Comparison of ENCODE assay signal across 8 mouse cellular contexts in the genomic region with DNA sequence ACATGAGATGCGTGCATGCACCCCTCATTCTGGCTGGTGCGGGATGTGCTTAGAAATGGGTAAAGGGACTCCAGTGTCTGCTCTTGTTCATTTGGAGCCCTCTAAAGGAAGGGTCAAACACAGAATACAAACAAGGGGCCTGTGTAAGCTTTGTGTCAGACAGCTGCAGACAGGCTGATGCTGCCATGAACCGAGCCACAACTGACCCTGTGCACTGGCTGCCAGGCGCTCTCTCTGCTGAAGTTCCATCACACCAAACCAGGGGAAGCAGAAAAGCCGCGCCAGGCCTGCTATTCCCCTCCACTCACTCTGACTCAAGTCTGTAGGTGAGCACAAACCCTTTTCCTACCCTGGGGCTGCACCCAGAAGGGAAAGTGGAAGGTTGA. TPM values are rescaled to one million over a fixed set of nuclear protein-coding genes. Genes with fewer than 3 reads are reported as not detected.
DNase-seq lines count a peak whose midpoint lies in the region; ATAC-seq and TF ChIP-seq lines count a peak whose summit lies in the region.
"Had no signal": no experiment of that assay in that cellular context is flagged by ENCODE, and none has a peak within 500 bp of the region (broad histone marks: within the 10 kb centered on the region; RNA-seq: fewer than 3 reads in every experiment).

No protein-coding gene starts in this region.

- peak; percentile 8; the same call in 1 of the 2 replicates for ATAC-seq in lung, embryonic 16.5 days (ENCODE audit: low read depth)
- peak; percentile 21; the same call in 1 of the 2 replicates for ATAC-seq in forebrain, embryonic 12.5 days (ENCODE audit: low FRiP score)
- no peak for ATAC-seq in limb, embryonic 11.5 days (ENCODE audit: insufficient number of reproducible peaks, low FRiP score, low TSS enrichment, low read depth)

- no peak for TF ChIP-seq CTCF in olfactory bulb, adult 2 months (IDR thresholded peaks at IDR 0.05; ENCODE audit: insufficient read depth, low read depth, low read length)

- 58% methylated on average over 6 of the region's 6 CpGs for WGBS in lung, embryonic 16.5 days
- 36% methylated on average over 6 of the region's 6 CpGs for WGBS in forebrain, embryonic 12.5 days
- 56% methylated on average over 6 of the region's 6 CpGs for WGBS in limb, embryonic 11.5 days
- WGBS in olfactory bulb, adult 2 months = 73% methylated on average over 6 of the region's 6 CpGs

- no peaks in the 10 kb centered on the region for H3K9me3 ChIP-seq in lung, embryonic 16.5 days (ENCODE audit: control insufficient read depth, low read length)
- no peaks in the 10 kb centered on the region for H3K9me3 ChIP-seq in forebrain, embryonic 12.5 days
- no peaks in the 10 kb centered on the region for H3K9me3 ChIP-seq in limb, embryonic 11.5 days (ENCODE audit: control insufficient read depth, low read length)

- no peak for DNase-seq in lung, postnatal 10 days
- peak; percentile 32 for DNase-seq in limb, embryonic 11.5 days (ENCODE audit: low spot score)
- no peak for DNase-seq in adrenal gland, postnatal 14 days
- DNase-seq in right cerebral cortex, postnatal 4 days = no peak
- DNase-seq: heart, postnatal 4 days had no signal

- no peaks in the 10 kb centered on the region for H3K36me3 ChIP-seq in lung, embryonic 16.5 days (ENCODE audit: control insufficient read depth, insufficient read depth, low read length)
- H3K36me3 ChIP-seq in forebrain, embryonic 12.5 days (replicated peaks) = no peaks in the 10 kb centered on the region
- H3K36me3 ChIP-seq in limb, embryonic 11.5 days (ENCODE audit: control insufficient read depth, insufficient read depth, low read length) = no peaks in the 10 kb centered on the region

- H3K27me3 ChIP-seq in lung, embryonic 16.5 days (ENCODE audit: control insufficient read depth, insufficient read depth, low read depth, low read length) = no peaks in the 10 kb centered on the region
- no peaks in the 10 kb centered on the region; the same call in 1 of the 2 replicates for H3K27me3 ChIP-seq in forebrain, embryonic 12.5 days
- H3K27me3 ChIP-seq in limb, embryonic 11.5 days (ENCODE audit: control insufficient read depth, insufficient read depth, low read length) = no peaks in the 10 kb centered on the region

- no peak for TF ChIP-seq POLR2A in olfactory bulb, adult 2 months (IDR thresholded peaks at IDR 0.05; ENCODE audit: insufficient read depth, low read depth, low read length)

- H3K9ac ChIP-seq in lung, embryonic 16.5 days (ENCODE audit: low read length) = no peak overlapping the region
- peak overlapping the region; percentile 17; the same call in 1 of the 2 replicates for H3K9ac ChIP-seq in forebrain, embryonic 12.5 days
- H3K9ac ChIP-seq in limb, embryonic 11.5 days (ENCODE audit: low read length) = peak overlapping the region; percentile 45

- no peak overlapping the region for H3K4me3 ChIP-seq in lung, embryonic 16.5 days (ENCODE audit: low read length)
- H3K4me3 ChIP-seq in forebrain, embryonic 12.5 days (replicated peaks) = no peak overlapping the region
- no peak overlapping the region for H3K4me3 ChIP-seq in limb, embryonic 11.5 days (ENCODE audit: low read depth, low read length)
- H3K4me3 ChIP-seq in olfactory bulb, adult 2 months (ENCODE audit: insufficient read depth, low read depth, low read length) = no peak overlapping the region

- peaks cover 28% of the 10 kb centered on the region for H3K4me1 ChIP-seq in lung, embryonic 16.5 days (replicated peaks; ENCODE audit: control insufficient read depth, insufficient read depth, low read length)
- peaks cover 51% of the 10 kb centered on the region for H3K4me1 ChIP-seq in forebrain, embryonic 12.5 days
- H3K4me1 ChIP-seq in limb, embryonic 11.5 days (ENCODE audit: control insufficient read depth, insufficient read depth, low read length) = peaks cover 55% of the 10 kb centered on the region
- peaks cover 58% of the 10 kb centered on the region for H3K4me1 ChIP-seq in olfactory bulb, adult 2 months (ENCODE audit: control insufficient read depth, insufficient read depth, low read length)

- H3K27ac ChIP-seq in lung, embryonic 16.5 days (ENCODE audit: low read length) = peak overlapping the region; percentile 59
- peak overlapping the region; percentile 88 for H3K27ac ChIP-seq in forebrain, embryonic 12.5 days
- peak overlapping the region; percentile 95 for H3K27ac ChIP-seq in limb, embryonic 11.5 days (replicated peaks; ENCODE audit: low read depth, low read length)
- H3K27ac ChIP-seq in olfactory bulb, adult 2 months (ENCODE audit: insufficient read depth, low read depth, low read length) = peak overlapping the region; percentile 1; the same call in 1 of the 2 replicates

- H3K4me2 ChIP-seq in lung, embryonic 16.5 days (ENCODE audit: low read depth, low read length) = no peak overlapping the region
- peak overlapping the region; percentile 31 for H3K4me2 ChIP-seq in forebrain, embryonic 12.5 days
- no peak overlapping the region; the same call in 1 of the 2 replicates for H3K4me2 ChIP-seq in limb, embryonic 11.5 days (ENCODE audit: low read depth, severe bottlenecking)

RNA-seq across cellular contexts. Expression of gene Dusp7, which starts 29.3 kb away (rescaled TPM):
- polyA plus RNA-seq in lung, embryonic 16.5 days (2015; fragmentation: Nextera tagmentation; extraction: Ambion mirVana) = 12.9 and 13.7 TPM in 2 replicates
- 12.1 and 16.3 TPM in 2 replicates for polyA plus RNA-seq in forebrain, embryonic 12.5 days (2016; fragmentation: Nextera tagmentation; extraction: Ambion mirVana)
- polyA plus RNA-seq in limb, embryonic 11.5 days (2014; fragmentation: Nextera tagmentation; extraction: Ambion mirVana) = 63.4 and 67.4 TPM in 2 replicates
- polyA plus RNA-seq in olfactory bulb, adult 2 months (2012; ENCODE audit: insufficient read depth, insufficient read length, low replicate concordance, missing spikeins) = not detected in 2 replicates
- 21.1 and 26.0 TPM in 2 replicates for total RNA-seq in adrenal gland, postnatal 14 days (2021)

RNA-seq across cellular contexts. Expression of gene Poc1a, which starts 58.3 kb away (rescaled TPM):
- polyA plus RNA-seq in lung, embryonic 16.5 days (2015; fragmentation: Nextera tagmentation; extraction: Ambion mirVana) = 32.3 and 32.4 TPM in 2 replicates
- polyA plus RNA-seq in forebrain, embryonic 12.5 days (2016; fragmentation: Nextera tagmentation; extraction: Ambion mirVana) = 23.4 and 23.8 TPM in 2 replicates
- polyA plus RNA-seq in limb, embryonic 11.5 days (2014; fragmentation: Nextera tagmentation; extraction: Ambion mirVana) = 34.1 and 40.1 TPM in 2 replicates
- not detected in 2 replicates for polyA plus RNA-seq in olfactory bulb, adult 2 months (2012; ENCODE audit: insufficient read depth, insufficient read length, low replicate concordance, missing spikeins)
- total RNA-seq in adrenal gland, postnatal 14 days (2021) = 7.9 and 8.3 TPM in 2 replicates

Comparison
In these comparisons a context has a peak if more than half of its experiments do, and no peak if none do; other contexts are left out.
1. H3K27ac ChIP-seq: peak in every context shown above with its lines; median percentile 95 in limb, embryonic 11.5 days; 88 in forebrain, embryonic 12.5 days; 59 in lung, embryonic 16.5 days; 1 in olfactory bulb, adult 2 months.
2. RNA of gene Dusp7, which starts 29.3 kb away (polyA plus RNA-seq): 63.4 to 67.4 TPM in limb, embryonic 11.5 days, 12.1 to 16.3 TPM in forebrain, embryonic 12.5 days and 12.9 to 13.7 TPM in lung, embryonic 16.5 days; not detected in olfactory bulb, adult 2 months; every median in the first group is over 10 times any median in the second.
3. RNA of gene Poc1a, which starts 58.3 kb away (polyA plus RNA-seq): 34.1 to 40.1 TPM in limb, embryonic 11.5 days, 32.3 to 32.4 TPM in lung, embryonic 16.5 days and 23.4 to 23.8 TPM in forebrain, embryonic 12.5 days; not detected in olfactory bulb, adult 2 months; every median in the first group is over 10 times any median in the second.